In the genomic region with DNA sequence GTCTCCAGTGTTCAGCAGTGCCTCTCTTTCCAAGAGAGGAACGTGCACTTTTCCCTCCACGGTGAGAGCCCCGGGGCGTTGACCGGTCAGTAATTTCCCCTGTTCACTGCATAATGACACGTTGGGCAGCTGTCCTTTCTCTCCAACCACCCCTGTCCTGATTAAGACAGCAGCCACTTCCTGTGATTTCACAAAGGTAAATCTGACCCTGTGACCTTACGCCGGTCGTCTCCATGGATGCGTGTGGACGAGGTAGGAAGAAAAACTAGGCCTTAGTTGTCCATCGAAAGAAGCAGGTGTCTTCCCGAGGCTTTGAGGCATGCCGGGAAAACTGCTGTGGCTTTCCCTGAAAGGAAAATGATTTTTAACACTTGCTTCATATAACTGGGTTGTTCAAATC, we compare ENCODE assay signal across 26 mouse cellular contexts. TPM values are rescaled to one million over a fixed set of nuclear protein-coding genes. Genes with fewer than 3 reads are reported as not detected.
A peak's percentile ranks its signal among the peaks of the same experiment; 100 is the strongest.
DNase-seq lines count a peak whose midpoint lies in the region; ATAC-seq lines count a peak whose summit lies in the region.
"Had no signal": no experiment of that assay in that cellular context is flagged by ENCODE, and none has a peak within 500 bp of the region (broad histone marks: within the 10 kb centered on the region; RNA-seq: fewer than 3 reads in every experiment).

No protein-coding gene starts in this region.

- H3K9ac ChIP-seq in midbrain, embryonic 11.5 days (ENCODE audit: low read length): peak overlapping the region; percentile 9; the same call in 1 of the 2 replicates
- no peak overlapping the region for H3K9ac ChIP-seq in midbrain, embryonic 16.5 days (ENCODE audit: low read depth, low read length)
- H3K9ac ChIP-seq: embryonic facial prominence, embryonic 15.5 days; forebrain, embryonic 12.5 days had no signal

- no peaks in the 10 kb centered on the region for H3K27me3 ChIP-seq in midbrain, embryonic 11.5 days (ENCODE audit: control insufficient read depth, insufficient read depth, low read length)
- peaks cover 2% of the 10 kb centered on the region; the same call in 1 of the 2 replicates for H3K27me3 ChIP-seq in midbrain, embryonic 16.5 days (ENCODE audit: control insufficient read depth, insufficient read depth, low read depth, low read length)
- H3K27me3 ChIP-seq: embryonic facial prominence, embryonic 13.5 days; embryonic facial prominence, embryonic 15.5 days; Patski had no signal

- DNase-seq in heart, adult 11 months: peak; percentile 66
- no peak for DNase-seq in heart, adult 9 months (ENCODE audit: low spot score in 2 of 2)
- DNase-seq in midbrain, embryonic 11.5 days (ENCODE audit: low spot score, missing footprints): no peak
- no peak for DNase-seq in ovary, postnatal 10 days (ENCODE audit: low spot score)
- DNase-seq: adrenal gland, adult 8-10 months; adrenal gland, postnatal 14 days; B cell, adult 2 months; cerebellum, adult 11 months; cerebellum, adult 18-20 months; cerebellum, adult 8-10 months; cerebellum, adult 9-11 months; cerebellum, postnatal 14 days; cerebellum, postnatal 36 days; embryo, embryonic 11 days had no signal

- no peak overlapping the region for H3K4me2 ChIP-seq in midbrain, embryonic 11.5 days
- no peak overlapping the region for H3K4me2 ChIP-seq in midbrain, embryonic 16.5 days (ENCODE audit: low read length)
- H3K4me2 ChIP-seq: embryonic facial prominence, embryonic 13.5 days; embryonic facial prominence, embryonic 15.5 days; forebrain, embryonic 12.5 days had no signal

- no peaks in the 10 kb centered on the region for H3K9me3 ChIP-seq in midbrain, embryonic 11.5 days (ENCODE audit: control insufficient read depth, low read length)
- H3K9me3 ChIP-seq in midbrain, embryonic 16.5 days (replicated peaks; ENCODE audit: control insufficient read depth, low read length, poor library complexity, severe bottlenecking): no peaks in the 10 kb centered on the region
- H3K9me3 ChIP-seq: embryonic facial prominence, embryonic 13.5 days; embryonic facial prominence, embryonic 15.5 days; forebrain, embryonic 10.5 days; forebrain, embryonic 12.5 days; G1E had no signal

- H3K4me1 ChIP-seq in midbrain, embryonic 11.5 days (ENCODE audit: control insufficient read depth, insufficient read depth, low read length): no peaks in the 10 kb centered on the region
- no peaks in the 10 kb centered on the region for H3K4me1 ChIP-seq in midbrain, embryonic 16.5 days (ENCODE audit: control insufficient read depth, insufficient read depth, low read length)
- H3K4me1 ChIP-seq: forebrain, embryonic 12.5 days had no signal

- H3K4me3 ChIP-seq in midbrain, embryonic 11.5 days (ENCODE audit: low read depth, low read length): no peak overlapping the region
- H3K4me3 ChIP-seq in midbrain, embryonic 16.5 days (ENCODE audit: low read depth, low read length): no peak overlapping the region
- H3K4me3 ChIP-seq: embryonic facial prominence, embryonic 13.5 days; embryonic facial prominence, embryonic 15.5 days; erythroblast, embryonic 14.5 days; forebrain, embryonic 10.5 days; forebrain, embryonic 12.5 days had no signal

- H3K36me3 ChIP-seq in midbrain, embryonic 11.5 days (ENCODE audit: control insufficient read depth, insufficient read depth, low read length): no peaks in the 10 kb centered on the region
- H3K36me3 ChIP-seq in midbrain, embryonic 16.5 days (ENCODE audit: control insufficient read depth, insufficient read depth, low read length): no peaks in the 10 kb centered on the region
- H3K36me3 ChIP-seq: embryonic facial prominence, embryonic 13.5 days; embryonic facial prominence, embryonic 15.5 days; forebrain, embryonic 10.5 days; forebrain, embryonic 12.5 days; G1E had no signal

- WGBS in midbrain, embryonic 11.5 days: 69% methylated on average over 14 of the region's 14 CpGs
- 65% methylated on average over 14 of the region's 14 CpGs for WGBS in midbrain, embryonic 16.5 days

- ATAC-seq in midbrain, embryonic 11.5 days (ENCODE audit: low FRiP score): no peak
- ATAC-seq in midbrain, embryonic 16.5 days: no peak
- ATAC-seq: activated CD4-positive, CD25-positive, alpha-beta regulatory T cell, adult 4 months; CD4-positive, CD25-positive, alpha-beta regulatory T cell, adult 4 months; forebrain, embryonic 14.5 days; forebrain, embryonic 16.5 days; Patski had no signal

- H3K27ac ChIP-seq in midbrain, embryonic 11.5 days (ENCODE audit: low read depth, low read length): no peak overlapping the region
- H3K27ac ChIP-seq in midbrain, embryonic 16.5 days (ENCODE audit: low read length): no peak overlapping the region
- H3K27ac ChIP-seq: embryonic facial prominence, embryonic 13.5 days; embryonic facial prominence, embryonic 15.5 days; forebrain, embryonic 10.5 days; forebrain, embryonic 12.5 days had no signal

RNA-seq across cellular contexts. Expression of a gene that starts 20.1 kb away (rescaled TPM):
- polyA plus RNA-seq in midbrain, embryonic 11.5 days (2014; fragmentation: Nextera tagmentation; extraction: Ambion mirVana): 2.6 and 4.2 TPM in 2 replicates
- 10.8 and 11.2 TPM in 2 replicates for polyA plus RNA-seq in midbrain, embryonic 16.5 days (2015; fragmentation: Nextera tagmentation; extraction: Ambion mirVana)

RNA-seq across cellular contexts. Expression of a gene that starts 20.3 kb away (rescaled TPM):
- polyA plus RNA-seq in midbrain, embryonic 11.5 days (2014; fragmentation: Nextera tagmentation; extraction: Ambion mirVana): 0.53 and 0.73 TPM in 2 replicates
- 0.20 and 1.1 TPM in 2 replicates for polyA plus RNA-seq in midbrain, embryonic 16.5 days (2015; fragmentation: Nextera tagmentation; extraction: Ambion mirVana)
- polyA plus RNA-seq: CD4-positive, CD25-positive, alpha-beta regulatory T cell, adult 4 months; embryonic facial prominence, embryonic 13.5 days; forebrain, embryonic 16.5 days; G1E; Patski had no signal

RNA-seq across cellular contexts. Expression of a gene that starts 58.5 kb away (rescaled TPM):
- polyA plus RNA-seq in midbrain, embryonic 11.5 days (2014; fragmentation: Nextera tagmentation; extraction: Ambion mirVana): 3.1 and 3.2 TPM in 2 replicates
- 0.87 and 1.5 TPM in 2 replicates for polyA plus RNA-seq in midbrain, embryonic 16.5 days (2015; fragmentation: Nextera tagmentation; extraction: Ambion mirVana)
- polyA plus RNA-seq: activated CD4-positive, CD25-positive, alpha-beta regulatory T cell, adult 4 months; CD4-positive, CD25-positive, alpha-beta regulatory T cell, adult 4 months; erythroblast, embryonic 14.5 days; G1E; Patski had no signal
